Mouse (Mus musculus) testis, postnatal 14 days (tissue): ENCODE results near the gene Gm15127.
"Not testable (repeated sequence)": the region's sequence is repeated elsewhere in the genome, so short reads cannot be mapped to it uniquely, and the experiment has no call there.

Source experiments
- DNase-seq: peaks from one replicate; pipeline ENCODE4 v3.0.0; 2021; ENCODE audit warnings: low spot score

The Gm15127 gene

DNA sequence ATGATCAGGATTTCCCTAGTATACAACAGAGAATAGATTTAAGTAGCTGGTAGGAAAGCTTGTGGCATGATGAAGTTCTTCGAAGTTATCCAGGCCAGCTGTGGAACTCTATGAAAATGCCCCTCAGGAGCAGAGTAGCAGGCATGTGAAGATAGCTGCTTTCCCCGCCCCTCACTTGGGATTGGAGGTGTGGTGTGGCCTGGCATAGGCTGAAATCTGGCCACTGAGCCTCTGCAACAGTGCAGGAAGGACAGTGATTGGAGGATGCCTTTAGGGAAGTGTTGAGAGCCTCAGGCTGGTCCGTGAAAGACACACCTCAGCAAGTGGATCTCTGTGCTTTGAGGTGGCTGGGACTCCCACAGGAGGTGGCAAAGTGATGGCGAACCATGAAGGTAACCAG, at the start of gene Gm15127:
Gene Gm15127, plus strand, starts transcription at position 301 of the 400 bp plus-strand sequence.
- DNase-seq: not testable (repeated sequence)

DNA sequence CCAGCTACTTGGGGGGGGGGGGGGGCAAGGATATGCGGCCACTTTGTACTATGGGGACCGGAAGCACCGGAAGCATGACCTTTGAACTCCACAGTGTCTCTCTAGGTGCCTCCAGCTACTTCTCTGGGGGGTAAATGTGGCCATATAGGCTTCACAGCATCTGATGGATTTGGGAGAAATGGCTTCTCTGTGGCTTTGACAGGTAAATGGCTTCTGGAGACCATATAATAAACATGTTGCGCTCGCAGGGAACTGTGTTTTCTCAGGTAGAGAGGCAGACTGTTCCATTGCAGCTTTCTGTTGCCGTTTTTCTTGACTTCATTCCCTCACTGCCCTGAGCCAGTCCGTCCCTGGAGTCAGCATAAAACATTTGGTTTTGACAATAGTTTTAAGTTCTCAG, 48.3 kb upstream of the Gm15127 start, which contains the start of gene Gm8334:
Gene Gm8334, minus strand, starts transcription at position 101 of the 400 bp plus-strand sequence.
- DNase-seq: not testable (repeated sequence)

DNA sequence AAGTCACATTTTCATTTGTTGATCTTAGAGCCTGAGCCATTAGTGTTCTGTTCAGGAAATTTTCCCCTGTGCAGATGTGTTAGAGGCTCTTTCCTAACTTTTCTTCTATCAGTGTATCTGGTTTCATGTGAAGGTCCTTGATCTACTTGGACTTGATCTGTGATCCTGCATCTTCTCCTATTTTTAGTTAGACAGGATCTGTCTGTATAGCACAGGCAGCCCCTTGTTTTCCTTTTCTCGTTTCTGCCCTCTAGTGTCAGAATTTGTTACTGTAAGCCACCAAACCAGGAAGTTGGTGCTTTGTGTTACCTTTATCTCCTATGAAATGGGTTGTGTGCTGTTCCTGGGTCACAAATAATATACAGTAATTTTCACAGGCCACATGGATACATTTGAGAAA, 12.9 kb downstream of the Gm15127 start:
- not testable (repeated sequence) for DNase-seq
